Mouse (Mus musculus) stomach, embryonic 15.5 days (tissue): ENCODE measurements around the gene Eif3l. TPM values are rescaled to one million over a fixed set of nuclear protein-coding genes. Genes with fewer than 3 reads are reported as not detected.

ENCODE experiments used
- polyA plus RNA-seq: library from polyadenylated mRNA; unstranded; fragments of >200 nt; fragmentation: Nextera tagmentation; extraction: Ambion mirVana; gene quantifications from 2 replicates; pipeline ENCODE4 v1.2.1, GENCODE M21; 2015

Eif3l gene
- polyA plus RNA-seq, 1 experiment from 2014 or later = 200 TPM

Other genes with a start within 250 kb of the Eif3l start
- gene Cdc42ep1, start 232.6 kb upstream of the Eif3l start, polyA plus RNA-seq = 54.1 and 62.1 TPM in 2 replicates
- gene Lgals2, start 219.7 kb upstream of the Eif3l start, polyA plus RNA-seq = 210 and 299 TPM in 2 replicates
- 47.1 TPM in 2 replicates for gene Gga1, start 198.0 kb upstream of the Eif3l start, polyA plus RNA-seq
- gene Gm49510, start 175.5 kb upstream of the Eif3l start, polyA plus RNA-seq = 0.42 and 0.52 TPM in 2 replicates
- 34.8 and 36.9 TPM in 2 replicates for gene Sh3bp1, start 175.4 kb upstream of the Eif3l start, polyA plus RNA-seq
- gene Pdxp, start 161.3 kb upstream of the Eif3l start, polyA plus RNA-seq = 11.8 and 12.8 TPM in 2 replicates
- 1,300 and 1,476 TPM in 2 replicates for gene Lgals1, start 148.5 kb upstream of the Eif3l start, polyA plus RNA-seq
- 47.4 and 49.9 TPM in 2 replicates for gene Nol12, start 140.2 kb upstream of the Eif3l start, polyA plus RNA-seq
- 54.4 TPM in 2 replicates for gene Triobp, start 127.5 kb upstream of the Eif3l start, polyA plus RNA-seq
- gene H1f0, start 46.7 kb upstream of the Eif3l start, polyA plus RNA-seq = 546 and 587 TPM in 2 replicates
- 0.68 and 0.89 TPM in 2 replicates for gene Galr3, start 33.3 kb upstream of the Eif3l start, polyA plus RNA-seq
- 49.7 and 51.8 TPM in 2 replicates for gene Ankrd54, start 12.3 kb upstream of the Eif3l start, polyA plus RNA-seq
- gene Micall1, start 33.7 kb downstream of the Eif3l start, polyA plus RNA-seq = 11.5 and 11.9 TPM in 2 replicates
- gene Polr2f, start 65.8 kb downstream of the Eif3l start, polyA plus RNA-seq = 308 and 336 TPM in 2 replicates
- gene 1700088E04Rik, start 66.1 kb downstream of the Eif3l start, polyA plus RNA-seq = 6.7 and 6.9 TPM in 2 replicates
- 9.1 and 9.7 TPM in 2 replicates for gene Sox10, start 90.1 kb downstream of the Eif3l start, polyA plus RNA-seq
- gene Pick1, start 154.0 kb downstream of the Eif3l start, polyA plus RNA-seq = 47.6 and 51.4 TPM in 2 replicates
- gene Gm49486, start 154.2 kb downstream of the Eif3l start, polyA plus RNA-seq = 0.61 and 0.65 TPM in 2 replicates
- gene Slc16a8, start 179.6 kb downstream of the Eif3l start, polyA plus RNA-seq = 0.22 and 0.28 TPM in 2 replicates
- 8.4 and 9.1 TPM in 2 replicates for gene Baiap2l2, start 210.4 kb downstream of the Eif3l start, polyA plus RNA-seq